Mouse (Mus musculus) megakaryocyte, embryonic 14.5 days (primary cell): ENCODE results near the gene 4933424G06Rik.

Experiments
- FLI1 ChIP-seq: IDR thresholded peaks from 2 replicates; pipeline ENCODE4 v1.6.1; 2012; ENCODE audit warnings: low read length, inconsistent platforms, mixed read lengths
- GATA1 ChIP-seq: IDR thresholded peaks from 3 replicates; pipeline ENCODE4 v1.6.1; 2012; ENCODE audit warnings: mixed read lengths, low read length, inconsistent platforms, borderline replicate concordance

DNA sequence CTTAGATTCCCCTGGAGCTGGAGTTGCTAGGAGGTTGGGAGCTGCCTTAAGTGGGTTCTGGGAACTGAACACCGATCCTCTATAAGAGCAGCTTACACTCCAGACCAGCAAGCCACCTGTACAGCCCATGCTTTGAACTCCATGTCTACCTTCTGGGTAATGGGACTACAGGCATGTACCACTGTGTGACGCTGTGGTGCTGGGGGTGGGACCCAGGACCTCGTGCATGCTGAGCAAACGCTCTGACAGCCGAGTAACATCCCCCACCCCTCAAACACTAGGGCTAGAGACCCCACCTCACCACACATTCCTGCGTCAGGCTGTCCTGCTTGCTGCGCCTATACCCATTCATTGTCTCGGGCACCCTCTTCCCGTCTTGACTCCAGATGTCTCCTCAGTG is 48.6 kb downstream of the 4933424G06Rik start:
- TF ChIP-seq FLI1, result no peak
- TF ChIP-seq GATA1, result no peak
